Mouse (Mus musculus) spleen, adult 2 months (tissue): ENCODE results near the gene Scaf11.
"Not testable (repeated sequence)": the region's sequence is repeated elsewhere in the genome, so short reads cannot be mapped to it uniquely, and the experiment has no call there.

Source experiments
- CTCF ChIP-seq: fragments of 200-500 bp; IDR thresholded peaks from 2 replicates; pipeline ENCODE4 v1.5.1; 2011; ENCODE audit warnings: mild to moderate bottlenecking, inconsistent platforms; ENCODE audit not compliant: insufficient read depth, insufficient read length, insufficient replicate concordance; ENCODE audit errors: extremely low read depth
- POLR2A ChIP-seq: fragments of 200-500 bp; IDR thresholded peaks from 2 replicates; pipeline ENCODE4 v1.6.1; 2011; ENCODE audit warnings: low read depth, low read length, inconsistent platforms

DNA sequence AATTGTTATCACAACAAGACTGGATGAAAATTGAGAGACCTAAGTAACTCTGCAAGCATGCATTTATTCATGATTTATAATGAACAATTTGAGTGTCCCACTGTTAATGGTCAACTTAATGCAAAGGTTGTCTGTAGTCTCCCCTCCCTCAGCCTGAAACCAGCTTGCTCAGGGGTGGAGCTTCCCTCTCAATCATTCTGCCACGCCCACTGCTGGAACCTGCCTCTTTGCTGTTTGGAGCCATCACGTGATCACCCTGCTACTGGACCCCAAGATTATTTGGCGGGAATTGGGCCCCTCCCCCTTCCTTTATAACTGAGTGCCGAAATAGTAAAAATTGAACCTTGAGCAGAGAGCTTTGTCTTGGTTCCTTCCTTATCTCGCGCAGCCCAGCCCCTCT lies 19.2 kb downstream of the Scaf11 start:
- not testable (repeated sequence) for TF ChIP-seq CTCF, POLR2A
